In genomic region chr10:105153789-105154188, GRCm38 (mm10) we compare ENCODE assay signal across 16 mouse cellular contexts.
"Had no signal": no experiment of that assay in that cellular context is flagged by ENCODE, and none has a peak within 500 bp of the region (broad histone marks: within the 10 kb centered on the region; RNA-seq: fewer than 3 reads in every experiment).

No protein-coding gene starts in this region.

- H3K9me3 ChIP-seq: liver, embryonic 15.5 days; lung, embryonic 15.5 days; megakaryocyte, embryonic 14.5 days; midbrain, embryonic 12.5 days; neural tube, embryonic 13.5 days had no signal

- ATAC-seq: liver, postnatal 0 days; lung, postnatal 0 days had no signal

- DNase-seq: liver, postnatal 0 days; lung, adult 2 months; lung, postnatal 14 days; lung, postnatal 36 days; midbrain, embryonic 14.5 days; right cerebral cortex, postnatal 14 days; thymus, adult 2 months; thymus, postnatal 25 days; thymus, postnatal 4 days had no signal

- H3K9ac ChIP-seq: liver, embryonic 15.5 days; liver, postnatal 0 days; lung, embryonic 15.5 days; midbrain, embryonic 12.5 days; neural tube, embryonic 13.5 days had no signal

- H3K27me3 ChIP-seq: liver, embryonic 15.5 days; lung, embryonic 15.5 days; megakaryocyte, embryonic 14.5 days; midbrain, embryonic 12.5 days; neural tube, embryonic 13.5 days had no signal

- H3K4me3 ChIP-seq: liver, embryonic 15.5 days; lung, embryonic 15.5 days; megakaryocyte, embryonic 14.5 days; midbrain, embryonic 12.5 days; neural tube, embryonic 13.5 days had no signal

- H3K4me2 ChIP-seq: liver, embryonic 15.5 days; lung, embryonic 15.5 days; midbrain, embryonic 12.5 days; neural tube, embryonic 13.5 days had no signal

- H3K4me1 ChIP-seq: liver, embryonic 15.5 days; lung, embryonic 15.5 days; megakaryocyte, embryonic 14.5 days; midbrain, embryonic 12.5 days; neural tube, embryonic 13.5 days had no signal

- H3K36me3 ChIP-seq: liver, embryonic 15.5 days; lung, embryonic 15.5 days; midbrain, embryonic 12.5 days; neural tube, embryonic 13.5 days had no signal

- H3K27ac ChIP-seq: liver, embryonic 15.5 days; lung, embryonic 15.5 days; macrophage; midbrain, embryonic 12.5 days; neural tube, embryonic 13.5 days had no signal
